Mouse (Mus musculus) ovary, postnatal 14 days (tissue): ENCODE results near the gene Fgf14.
"Not testable (repeated sequence)": the region's sequence is repeated elsewhere in the genome, so short reads cannot be mapped to it uniquely, and the experiment has no call there.

Experiments
- DNase-seq: peaks from one replicate; pipeline ENCODE4 v3.0.0; 2022; ENCODE audit warnings: low spot score

Fgf14 gene

DNA sequence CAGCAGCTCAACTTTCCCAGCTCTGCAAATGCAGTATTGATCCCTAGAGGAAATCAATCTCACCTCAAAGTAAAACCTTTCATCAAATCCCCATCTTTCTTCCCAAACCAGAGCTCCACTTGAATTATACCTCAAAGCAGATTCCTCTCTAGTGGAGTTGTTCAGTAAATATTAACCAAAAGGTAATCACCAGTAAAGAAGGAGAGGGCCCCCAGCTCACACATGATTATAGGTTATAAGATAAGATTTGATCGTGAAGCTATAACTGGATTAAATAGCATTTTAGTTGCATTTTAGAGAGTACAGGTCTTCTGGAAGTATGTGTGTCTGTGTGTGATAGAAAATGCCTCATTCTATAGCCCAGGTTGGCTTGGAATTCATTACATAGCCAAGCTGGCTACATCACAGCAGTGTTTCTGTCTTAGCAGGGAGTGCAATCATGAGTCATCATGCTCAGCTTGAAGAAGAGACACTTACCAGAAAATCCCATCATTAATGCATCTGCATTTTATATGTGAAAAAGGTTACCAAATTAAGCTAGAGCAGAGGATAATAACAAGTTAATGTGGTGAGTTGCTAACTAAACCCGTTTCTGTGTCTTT, 202.8 kb downstream of the Fgf14 start:
- DNase-seq, result no peak

- no peak for DNase-seq
Measured at GRCm38 (mm10) chr14:124470909-124471308, 206.0 kb downstream of the Fgf14 start.

- no peak for DNase-seq
Measured at GRCm38 (mm10) chr14:124455120-124455519, 221.8 kb downstream of the Fgf14 start.

DNA sequence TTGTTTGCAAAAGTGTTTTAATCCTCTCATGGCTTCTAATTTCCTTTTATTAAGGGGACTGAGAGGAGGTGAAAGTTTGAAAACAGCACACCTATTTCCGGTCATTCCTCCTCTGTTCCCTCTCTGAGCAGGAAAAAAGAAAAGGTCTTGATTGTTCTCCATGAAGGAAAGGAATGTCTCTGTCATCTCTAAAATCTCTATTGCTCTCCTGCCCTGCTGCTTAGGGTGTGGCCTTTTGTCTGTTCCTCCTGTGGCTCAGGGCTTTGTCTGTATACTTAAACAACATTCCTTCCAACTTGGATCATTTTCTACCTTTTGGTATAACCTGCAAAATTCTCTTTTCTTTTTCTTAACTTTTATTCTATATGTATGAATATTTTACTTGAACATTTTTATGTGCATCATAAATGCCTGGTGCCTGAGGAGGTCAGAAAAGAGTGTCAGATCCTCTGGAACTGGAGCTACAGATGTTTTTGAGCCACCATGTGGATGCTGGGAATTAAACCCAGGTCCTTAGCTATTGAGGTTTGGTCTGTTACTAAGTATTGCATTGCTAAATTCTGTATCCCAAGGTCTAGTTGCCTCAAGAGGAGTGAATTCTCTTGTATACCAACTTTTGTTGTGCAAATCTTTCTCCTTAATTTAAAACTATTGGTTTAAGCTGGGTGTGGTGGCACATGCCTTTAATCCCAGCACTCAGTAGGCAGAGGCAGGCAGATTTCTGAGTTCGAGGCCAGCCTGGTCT, 230.7 kb downstream of the Fgf14 start:
- no peak for DNase-seq

- DNase-seq, result no peak
Measured at GRCm38 (mm10) chr14:124444831-124445230, 232.1 kb downstream of the Fgf14 start.

DNA sequence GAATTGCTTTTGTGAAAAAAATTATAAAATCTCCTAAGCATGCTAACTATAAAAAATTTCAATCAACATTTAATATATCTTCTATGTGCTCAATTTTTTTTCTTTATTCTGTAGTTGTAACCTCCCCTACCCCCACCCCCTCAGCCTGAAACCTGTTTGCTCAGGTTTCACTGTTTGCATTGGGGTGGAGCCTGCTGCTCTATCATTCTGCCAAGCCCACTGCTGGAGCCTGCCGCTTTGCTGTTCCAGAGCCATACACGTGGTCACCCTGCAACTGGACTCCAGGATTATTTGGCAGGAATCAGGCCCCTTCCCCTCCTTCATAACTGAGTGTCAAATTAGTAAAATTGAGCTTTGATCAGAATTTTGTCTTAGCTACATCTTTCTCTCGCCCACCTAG, 237.6 kb downstream of the Fgf14 start:
- not testable (repeated sequence) for DNase-seq

DNA sequence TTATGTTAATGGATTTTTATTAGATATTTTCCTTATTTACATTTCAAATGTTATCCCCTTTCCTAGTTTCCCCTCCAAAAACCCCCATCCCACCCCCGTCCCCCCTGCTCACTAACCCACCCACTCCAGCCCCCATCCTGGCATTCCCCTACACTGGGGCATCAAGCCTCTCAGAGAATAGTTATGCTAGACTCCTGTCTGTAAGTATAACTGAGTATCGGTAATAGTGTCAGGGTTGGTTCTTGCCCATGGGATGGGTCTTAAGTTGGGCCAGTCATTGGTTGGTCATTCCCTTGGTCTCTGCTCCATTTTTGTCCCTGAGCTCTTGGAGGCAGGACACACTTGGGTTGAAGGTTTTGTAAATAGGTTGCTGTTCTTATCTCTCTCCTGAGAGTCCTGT, 265.0 kb downstream of the Fgf14 start:
- DNase-seq, result no peak

GRCm38 (mm10) chr14:124410945-124411344, 266.0 kb downstream of the Fgf14 start:
- DNase-seq, result no peak

GRCm38 (mm10) chr14:124328391-124328790, 348.5 kb downstream of the Fgf14 start:
- no peak for DNase-seq

DNA sequence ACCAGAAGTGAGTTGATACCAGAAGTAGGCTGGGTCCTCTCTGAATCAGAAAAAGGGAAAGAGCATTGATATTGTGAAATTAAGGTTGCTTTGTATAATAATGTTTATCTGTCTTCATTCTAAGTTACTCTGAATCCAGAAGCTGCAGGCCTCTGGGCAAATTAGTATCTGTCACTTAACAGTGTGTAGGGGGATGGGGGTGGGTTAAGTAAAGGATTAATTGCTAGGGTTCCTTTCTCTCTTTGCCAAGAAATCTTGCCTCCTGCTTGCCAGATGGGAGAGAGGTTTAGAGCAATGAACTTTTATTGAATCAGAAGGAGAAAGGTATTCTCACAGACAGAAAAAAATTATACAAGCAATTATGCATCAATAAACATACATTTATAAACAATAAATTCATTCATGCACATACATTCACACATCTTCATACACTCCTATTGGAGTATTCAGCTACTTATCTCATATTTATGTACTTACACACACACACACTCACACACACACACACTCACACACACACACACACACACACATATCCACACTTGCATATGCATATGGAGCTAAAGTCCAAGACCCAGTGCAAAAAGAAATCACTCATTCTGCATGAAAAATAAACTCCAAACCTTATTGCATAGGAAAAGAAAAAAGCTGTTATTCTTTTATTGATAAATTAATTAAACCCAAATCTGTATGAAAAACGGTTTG, 357.8 kb downstream of the Fgf14 start:
- DNase-seq, result no peak

DNA sequence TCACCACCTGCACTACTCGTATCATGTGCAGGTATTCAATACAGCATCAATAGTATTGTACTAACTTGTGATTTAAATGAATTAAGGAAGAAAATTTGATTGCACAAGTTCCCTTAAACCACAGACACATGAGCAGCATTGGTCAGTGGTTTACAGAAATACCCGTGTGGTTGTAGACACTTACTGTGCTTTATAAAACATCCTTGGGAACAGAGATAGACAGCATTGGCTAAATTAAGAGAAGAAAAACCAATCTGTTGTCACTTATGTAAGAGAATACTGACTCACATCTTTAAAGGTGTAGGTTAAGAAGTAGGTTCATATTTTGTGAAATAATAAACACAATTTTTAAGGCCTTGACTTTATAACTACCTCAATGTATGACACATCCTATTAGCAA, 361.4 kb downstream of the Fgf14 start:
- DNase-seq, result no peak

DNA sequence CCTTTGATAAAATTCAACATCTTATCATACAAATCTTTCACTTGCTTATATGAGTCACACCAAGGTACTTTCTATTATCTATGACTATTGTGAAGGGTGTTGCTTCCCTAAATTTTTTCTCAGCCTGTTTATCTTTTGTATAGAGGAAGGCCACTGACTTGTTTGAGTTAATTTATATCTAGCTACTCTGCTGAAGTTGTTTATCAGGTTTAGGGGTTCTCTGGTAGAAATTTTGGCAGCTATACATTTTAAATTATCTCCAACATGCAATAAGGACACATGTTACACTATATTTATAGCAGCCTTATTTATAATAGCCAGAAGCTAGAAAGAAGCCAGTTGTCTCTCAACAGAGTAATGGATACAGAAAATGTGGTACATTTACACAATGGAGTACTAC, 389.9 kb downstream of the Fgf14 start:
- DNase-seq, result no peak

- no peak for DNase-seq
Measured at GRCm38 (mm10) chr14:124278384-124278944, 398.5 kb downstream of the Fgf14 start.

DNA sequence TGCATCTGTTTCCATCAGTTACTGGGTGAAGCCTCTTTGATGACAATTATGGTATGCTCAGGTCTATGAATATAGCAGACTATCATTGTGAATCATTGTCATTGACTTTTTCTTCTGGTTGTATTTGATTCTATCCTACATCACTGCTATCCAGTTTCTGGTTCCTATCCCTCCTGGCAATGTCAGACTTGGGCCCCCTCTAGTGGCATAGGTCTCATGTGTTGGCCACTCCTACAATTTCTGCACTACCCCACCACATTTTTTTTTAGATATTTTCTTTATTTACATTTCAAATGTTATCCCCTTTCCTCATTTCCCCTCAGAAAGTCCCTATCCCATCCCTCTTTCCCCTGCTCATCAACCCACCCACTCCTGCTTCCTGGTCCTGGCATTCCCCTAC, 409.9 kb downstream of the Fgf14 start:
- DNase-seq, result no peak

- DNase-seq, result no peak
Measured at GRCm38 (mm10) chr14:124264541-124265059, 412.3 kb downstream of the Fgf14 start.

GRCm38 (mm10) chr14:124263199-124263598, 413.7 kb downstream of the Fgf14 start:
- no peak for DNase-seq

DNA sequence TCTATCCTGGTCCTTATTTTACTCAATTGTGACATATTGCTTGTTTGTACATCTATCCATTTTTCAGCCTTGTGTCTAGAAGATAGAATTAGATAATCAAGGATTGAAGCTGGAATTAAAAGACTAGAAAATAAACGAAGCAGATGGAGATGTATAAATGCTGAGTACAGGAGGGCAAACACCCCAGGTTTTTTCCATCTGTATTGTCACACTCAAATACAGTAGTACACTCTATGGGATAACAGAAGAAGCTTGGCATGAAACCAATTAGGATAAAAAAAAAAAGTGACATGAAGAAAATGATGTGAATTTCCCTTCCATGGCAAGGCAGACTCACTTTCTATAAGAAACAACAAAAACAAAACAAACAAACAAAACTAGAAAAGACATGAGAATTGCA, 429.4 kb downstream of the Fgf14 start:
- DNase-seq, result no peak

DNA sequence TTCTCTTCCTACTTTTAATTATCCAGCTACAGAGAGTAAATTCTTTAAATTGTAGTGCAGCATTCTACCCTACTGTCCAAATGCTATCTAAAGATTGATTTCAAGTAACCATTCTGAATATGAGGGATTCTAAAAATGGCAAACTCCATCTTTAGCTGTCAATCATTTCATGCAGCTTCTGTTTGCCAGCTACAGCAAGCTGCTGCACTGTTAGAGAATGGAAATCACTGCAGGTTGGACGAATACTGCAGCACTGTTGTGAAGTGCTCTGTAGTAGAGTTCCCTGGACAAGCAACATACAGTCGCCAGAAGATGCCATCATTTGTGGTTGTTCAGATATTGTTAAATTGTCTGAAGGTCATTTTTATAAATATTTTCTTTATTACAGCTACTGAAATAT, 453.5 kb downstream of the Fgf14 start:
- no peak for DNase-seq

DNA sequence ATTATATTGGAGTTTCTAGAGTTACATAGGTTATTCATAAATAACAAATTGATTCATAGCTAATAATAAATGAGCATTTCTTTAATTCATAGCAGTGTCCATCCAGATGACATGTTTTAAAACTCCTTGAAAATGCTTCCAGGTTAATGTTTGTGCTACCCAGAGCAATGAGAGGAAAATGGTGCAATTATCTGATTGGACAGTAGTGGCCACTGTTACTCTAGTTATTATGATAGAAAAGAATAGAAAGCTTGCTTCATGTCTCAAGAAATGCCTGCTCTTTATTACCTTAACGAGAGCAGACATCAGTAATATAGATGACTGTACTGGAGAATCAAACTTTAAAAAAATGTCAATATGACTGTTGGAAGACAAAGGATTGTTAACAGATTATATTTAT, 454.5 kb downstream of the Fgf14 start:
- no peak for DNase-seq

- DNase-seq, result no peak
Measured at GRCm38 (mm10) chr14:124220979-124221378, 455.9 kb downstream of the Fgf14 start.

- DNase-seq, result no peak
Measured at GRCm38 (mm10) chr14:124195806-124196205, 481.1 kb downstream of the Fgf14 start.

GRCm38 (mm10) chr14:124195331-124195730, 481.6 kb downstream of the Fgf14 start:
- no peak for DNase-seq

DNA sequence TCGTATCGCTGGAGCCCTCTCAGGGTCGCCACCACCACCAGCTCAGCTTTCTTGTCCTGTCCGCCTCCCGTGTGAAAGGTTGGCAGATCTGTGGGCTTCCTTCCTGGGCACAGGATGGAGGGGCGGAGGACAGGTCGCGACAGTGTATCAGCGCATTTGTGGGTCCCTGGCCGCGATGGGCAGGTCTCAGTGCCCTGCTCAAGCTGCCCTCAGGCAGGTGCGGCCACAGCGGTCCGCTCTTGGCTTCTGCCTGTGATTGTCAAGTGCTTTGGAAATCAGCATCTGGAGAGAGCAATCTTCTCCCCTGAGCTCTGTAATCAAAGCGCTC, 484.1 kb downstream of the Fgf14 start:
- DNase-seq, result no peak
